Mouse (Mus musculus) layer of hippocampus, adult 9-11 months (tissue): ENCODE data around the gene Vmn1r225.
"Not testable (repeated sequence)": the region's sequence is repeated elsewhere in the genome, so short reads cannot be mapped to it uniquely, and the experiment has no call there.

Experiments used
- DNase-seq: peaks from one replicate; pipeline ENCODE4 v3.0.0; 2022

Gene Vmn1r225

GRCm38 (mm10) chr17:20497858-20498257, at the start of gene Vmn1r225:
TSS of gene Vmn1r225 (plus strand) at chr17:20498158.
- no peak for DNase-seq

- DNase-seq = no peak
Measured at GRCm38 (mm10) chr17:20473311-20473710, 24.6 kb upstream of the Vmn1r225 start.

- no peak for DNase-seq
Measured at GRCm38 (mm10) chr17:20481231-20481630, 16.7 kb upstream of the Vmn1r225 start, which contains the start of gene Vmn2r108. TSS of gene Vmn2r108 (minus strand) at chr17:20481331.

GRCm38 (mm10) chr17:20508247-20508646, 10.3 kb downstream of the Vmn1r225 start:
- not testable (repeated sequence) for DNase-seq
